Mouse (Mus musculus) limb, embryonic 14.5 days (tissue): ENCODE results near the gene Ube2s. TPM values are rescaled to one million over a fixed set of nuclear protein-coding genes. Genes with fewer than 3 reads are reported as not detected.

Experiments used
- ATAC-seq: fragments of 200-750 bp; cut with Nextera tagmentation; 2 replicates; pipeline ENCODE4 v1.8.0; 2017; ENCODE audit warnings: low read depth, moderate number of reproducible peaks, moderate TSS enrichment; ENCODE audit not compliant: low FRiP score
- DNase-seq: peaks from one replicate; pipeline ENCODE4 v3.0.0-alpha.2; 2015; ENCODE audit warnings: low spot score
- H3K27ac ChIP-seq: fragments of 300-500 bp; sonication (generic); replicated peaks from 2 replicates; pipeline ENCODE4 v1.5.1; 2014; ENCODE audit warnings: low read depth, mild to moderate bottlenecking, low read length, moderate library complexity, mixed read lengths
- H3K27me3 ChIP-seq: fragments of 300-500 bp; sonication (generic); 2 replicates; pipeline ENCODE4 v1.6.1; 2014; ENCODE audit warnings: low read length, mixed read lengths; ENCODE audit not compliant: control insufficient read depth, insufficient read depth
- H3K36me3 ChIP-seq: fragments of 300-500 bp; sonication (generic); 2 replicates; pipeline ENCODE4 v1.6.1; 2014; ENCODE audit warnings: mild to moderate bottlenecking, low read length, moderate library complexity, mixed read lengths; ENCODE audit not compliant: control insufficient read depth, insufficient read depth
- H3K4me1 ChIP-seq: fragments of 300-500 bp; sonication (generic); 2 replicates; pipeline ENCODE4 v1.6.1; 2014; ENCODE audit warnings: antibody characterized with exemption, low read length, mixed read lengths; ENCODE audit not compliant: control insufficient read depth, insufficient read depth
- H3K4me2 ChIP-seq: fragments of 300-500 bp; sonication (generic); replicated peaks from 2 replicates; pipeline ENCODE4 v1.6.1; 2014; ENCODE audit warnings: low read depth, mild to moderate bottlenecking, low read length, moderate library complexity; ENCODE audit not compliant: severe bottlenecking
- H3K4me3 ChIP-seq: fragments of 300-500 bp; sonication (generic); replicated peaks from 2 replicates; pipeline ENCODE4 v1.5.1; 2014; ENCODE audit warnings: low read length
- H3K9ac ChIP-seq: fragments of 300-500 bp; sonication (generic); 2 replicates; pipeline ENCODE4 v1.6.1; 2014; ENCODE audit warnings: mild to moderate bottlenecking, low read depth, low read length, moderate library complexity; ENCODE audit not compliant: severe bottlenecking
- H3K9me3 ChIP-seq: fragments of 300-500 bp; sonication (generic); 2 replicates; pipeline ENCODE4 v1.6.1; 2016; ENCODE audit warnings: low read length; ENCODE audit not compliant: control insufficient read depth
- POLR2A ChIP-seq: fragments of 200-500 bp; IDR thresholded peaks from 2 replicates; pipeline ENCODE4 v1.8.0; 2012; ENCODE audit warnings: inconsistent platforms, mild to moderate bottlenecking, moderate library complexity, borderline replicate concordance; ENCODE audit not compliant: insufficient read depth, insufficient read length; ENCODE audit errors: extremely low read depth
- WGBS: fragments of 180-500 bp; shearing (Covaris S2); extraction: QIAGEN DNeasy Blood & Tissue Kit; methylation state at CpG from one replicate; pipeline ENCODE4 v1.1.7; 2014; 5-methylcytosine and 5-hydroxymethylcytosine counted together
- polyA plus RNA-seq, 2 experiments: library from polyadenylated mRNA; depleted of rRNA in 1 of 2; stranded (reverse) in 1 of 2; unstranded in 1 of 2; fragments of >200 nt; fragmentation: Nextera tagmentation in 1 of 2; extraction: Ambion mirVana in 1 of 2; gene quantifications; 2 replicates each; pipeline versions ENCODE4 v1.2.1 to v1.2.3; 2012 to 2014

The Ube2s gene
- polyA plus RNA-seq, 2 experiments: 366 to 515 TPM

GRCm38 (mm10) chr7:4776131-4776530, 36.3 kb downstream of the Ube2s start:
- TF ChIP-seq POLR2A: no peak

DNA sequence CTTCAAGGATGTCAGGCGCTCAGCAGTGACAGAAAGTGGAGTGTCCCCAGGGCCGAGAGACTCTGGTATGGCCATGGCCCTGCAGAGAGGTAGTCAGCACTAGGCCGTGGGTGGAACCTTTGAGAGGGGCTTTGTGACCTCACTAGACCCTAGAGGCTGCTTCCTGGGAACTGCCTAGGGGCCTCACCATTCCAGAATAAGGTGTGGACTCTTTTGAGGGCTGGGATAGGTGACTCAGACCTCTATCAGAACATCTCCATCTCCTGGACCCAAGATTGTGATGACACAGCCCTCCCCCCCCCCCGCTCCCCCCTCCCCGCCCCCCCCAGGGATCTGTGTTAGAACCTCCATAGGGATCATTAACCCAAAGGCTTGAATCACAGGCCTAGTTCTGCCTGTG, 41.2 kb downstream of the Ube2s start, which contains the start of gene Fam71e2:
TSS of gene Fam71e2 (minus strand) at position 101 of the 400 bp plus-strand sequence.
- WGBS: 63% methylated on average over 4 of the region's 5 CpGs
- no peaks in the 10 kb centered on the region for H3K9me3 ChIP-seq
- H3K4me2 ChIP-seq: no peak within 1 kb of the TSS
- no peak for DNase-seq
- H3K4me3 ChIP-seq: no peak within 1 kb of the TSS
- H3K36me3 ChIP-seq: no peaks in the 10 kb centered on the region
- no peaks in the 10 kb centered on the region for H3K4me1 ChIP-seq
- peaks cover 9% of the 10 kb centered on the region for H3K27me3 ChIP-seq
- TF ChIP-seq POLR2A: no peak
- no peak for ATAC-seq
- no peak within 1 kb of the TSS for H3K9ac ChIP-seq
- no peak within 1 kb of the TSS for H3K27ac ChIP-seq

More at GRCm38 (mm10) chr7:4776131-4776530, 36.3 kb downstream of the Ube2s start:
- Histone ChIP-seq H3K9me3 (no peaks in the 10 kb centered on the region), H3K27me3 (peaks cover 39% of the 10 kb centered on the region), H3K4me2 (no peak overlapping the region), H3K4me3 (no peak overlapping the region), H3K4me1 (peaks cover 9% of the 10 kb centered on the region; the same call in 1 of the 2 replicates), H3K36me3 (no peaks in the 10 kb centered on the region), H3K9ac (no peak overlapping the region), H3K27ac (no peak overlapping the region)
- no peak for ATAC-seq
- 47% methylated on average over 10 of the region's 10 CpGs for WGBS
- DNase-seq: no peak

GRCm38 (mm10) chr7:4764946-4765710, 47.3 kb downstream of the Ube2s start:
- Histone ChIP-seq H3K9ac (no peak overlapping the region), H3K27me3 (no peaks in the 10 kb centered on the region), H3K9me3 (no peaks in the 10 kb centered on the region), H3K36me3 (no peaks in the 10 kb centered on the region), H3K27ac (no peak overlapping the region), H3K4me3 (no peak overlapping the region), H3K4me1 (no peaks in the 10 kb centered on the region), H3K4me2 (no peak overlapping the region)
- WGBS: 20% methylated on average over 4 of the region's 4 CpGs
- TF ChIP-seq POLR2A: no peak
- DNase-seq (no peak), ATAC-seq (no peak)

- H3K4me2 ChIP-seq: no peak overlapping the region
- no peaks in the 10 kb centered on the region for H3K9me3 ChIP-seq
- ATAC-seq (no peak), DNase-seq (no peak)
- no peaks in the 10 kb centered on the region for H3K27me3 ChIP-seq
- 50% methylated on average over 1 of the region's 1 CpGs for WGBS
- no peaks in the 10 kb centered on the region for H3K4me1 ChIP-seq
- TF ChIP-seq POLR2A: no peak
- H3K4me3 ChIP-seq: no peak overlapping the region
- no peak overlapping the region for H3K27ac ChIP-seq
- no peaks in the 10 kb centered on the region for H3K36me3 ChIP-seq
- H3K9ac ChIP-seq: no peak overlapping the region
These were observed 52.7 kb downstream of the Ube2s start for GRCm38 (mm10) chr7:4759670-4760069.

GRCm38 (mm10) chr7:4752821-4753570, 59.4 kb downstream of the Ube2s start, which contains the start of gene Cox6b2:
Gene Cox6b2 (minus strand): TSS chr7:4753094.
- H3K9me3 ChIP-seq: no peaks in the 10 kb centered on the region
- ATAC-seq (peak; percentile 95), DNase-seq (peak; percentile 98)
- peak within 1 kb of the TSS; percentile 63 for H3K27ac ChIP-seq
- peak within 1 kb of the TSS; percentile 52 for H3K9ac ChIP-seq
- H3K36me3 ChIP-seq: no peaks in the 10 kb centered on the region
- peaks cover 9% of the 10 kb centered on the region for H3K4me1 ChIP-seq
- peak within 1 kb of the TSS; percentile 39 for H3K4me3 ChIP-seq
- H3K4me2 ChIP-seq: peak within 1 kb of the TSS; percentile 51
- TF ChIP-seq POLR2A: peak; percentile 58; the same call in 1 of the 2 replicates
- no peaks in the 10 kb centered on the region for H3K27me3 ChIP-seq
- 5% methylated on average over 24 of the region's 24 CpGs for WGBS
